Mouse (Mus musculus): Measurements from ENCODE around the gene Frmd8. TPM values are rescaled to one million over a fixed set of nuclear protein-coding genes. Genes with fewer than 3 reads are reported as not detected.

The Frmd8 gene
- total RNA-seq, 1 experiment = 35.7 TPM

DNA sequence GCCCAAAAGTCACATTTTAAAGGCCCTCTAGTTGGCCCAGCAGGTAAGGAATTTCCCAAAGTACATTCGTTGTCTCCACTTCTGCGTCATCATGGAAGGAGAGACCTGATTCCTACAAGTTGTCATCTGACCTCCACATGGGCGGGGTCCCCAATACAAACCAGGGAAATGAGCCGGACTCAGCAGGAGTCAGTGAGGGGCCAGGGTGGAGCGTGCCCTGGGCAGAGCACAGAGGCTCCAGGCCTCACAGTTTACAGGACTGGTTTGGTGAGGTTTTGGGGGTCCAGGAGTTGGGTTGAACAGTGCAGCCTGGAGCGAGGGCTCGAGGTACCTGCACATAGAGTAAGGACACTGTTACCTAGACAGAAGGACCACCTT is 65.4 kb downstream of the Frmd8 start:
- DNase-seq (ENCODE audit: low read depth, low spot score) = peak; percentile 85
- in situ Hi-C loops (cut with MboI; ENCODE audit: low sequenced_read_pairs in 2 of 2, unreplicated experiment in 2 of 2) = loop anchor here in 1 of 2 experiments (5.0 kb wide), 1 partner anchor 33 kb away; no protein-coding TSS in a partner anchor
- peak overlapping the region; percentile 74 for H3K9ac ChIP-seq (ENCODE audit: insufficient read depth, low read depth, low read length, poor library complexity, severe bottlenecking)
- H3K36me3 ChIP-seq (ENCODE audit: control insufficient read depth, insufficient read depth, low read length, poor library complexity, severe bottlenecking) = no peaks in the 10 kb centered on the region
- TF ChIP-seq MAFK (IDR thresholded peaks at IDR 0.05; ENCODE audit: insufficient read depth, low read depth, low read length) (no peak), ZC3H11A (IDR thresholded peaks at IDR 0.05; ENCODE audit: borderline replicate concordance, low read depth, low read length) (no peak), CHD2 (IDR thresholded peaks at IDR 0.05; ENCODE audit: low read depth, low read length) (no peak), ZNF384 (IDR thresholded peaks at IDR 0.05; ENCODE audit: low read depth, low read length) (no peak), HCFC1 (IDR thresholded peaks at IDR 0.05; ENCODE audit: borderline replicate concordance, insufficient read depth, low read length) (no peak; the same call in 1 of the 2 replicates)
- peak overlapping the region; percentile 99 for H3K27ac ChIP-seq (ENCODE audit: insufficient read depth, low read depth, low read length, poor library complexity, severe bottlenecking)
- peak overlapping the region; percentile 34 to 38 for H3K4me3 ChIP-seq (ENCODE audit: insufficient read depth in 1 of 2, low read depth in 1 of 2, low read length in 2 of 2, poor library complexity in 1 of 2, severe bottlenecking in 1 of 2)
- no peaks in the 10 kb centered on the region for H3K9me3 ChIP-seq (ENCODE audit: control insufficient read depth, insufficient read depth, low read depth, low read length)
- H3K4me1 ChIP-seq (ENCODE audit: control insufficient read depth in 2 of 2, insufficient read depth in 2 of 2, low read length in 2 of 2, poor library complexity in 1 of 2) = peaks cover 21 to 53% of the 10 kb centered on the region in 2 experiments; a peak in 3 of 4 replicates

DNA sequence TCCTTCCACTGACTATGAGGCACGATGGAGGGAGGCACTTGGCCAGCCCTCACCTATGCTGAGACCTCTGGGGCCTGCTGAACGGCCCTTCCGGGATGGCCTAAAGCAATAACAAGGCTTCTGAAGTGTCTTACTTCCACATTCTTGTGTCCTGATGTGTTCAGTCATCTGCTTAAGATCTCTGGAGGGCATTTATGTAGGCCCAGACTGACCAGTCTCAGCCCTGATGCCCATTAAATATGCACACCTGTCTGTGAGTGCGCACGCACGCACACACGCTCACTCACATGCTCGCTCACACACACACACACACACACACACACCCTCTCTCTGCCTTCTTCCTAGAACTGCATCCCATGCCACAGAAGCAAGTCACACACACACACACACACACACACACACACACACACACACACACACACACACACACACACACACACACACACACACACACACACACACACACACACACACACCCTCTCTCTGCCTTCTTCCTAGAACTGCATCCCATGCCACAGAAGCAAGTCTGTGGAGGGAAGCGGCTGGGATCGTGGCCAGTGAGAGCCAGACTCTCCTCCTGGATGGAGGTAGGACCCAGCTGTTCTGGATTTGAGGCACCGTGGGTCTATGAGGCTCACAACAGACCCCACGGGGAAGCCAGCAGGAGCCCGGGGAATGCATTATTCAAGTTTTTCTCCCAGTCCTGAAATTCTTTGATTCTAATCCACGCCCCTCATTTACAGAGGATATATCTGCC is 65.9 kb downstream of the Frmd8 start:
- H3K4me3 ChIP-seq (ENCODE audit: insufficient read depth in 1 of 2, low read depth in 1 of 2, low read length in 2 of 2, poor library complexity in 1 of 2, severe bottlenecking in 1 of 2) = peak overlapping the region in 1 of 2 experiments; percentile 18; a peak in 1 of 4 replicates
- H3K36me3 ChIP-seq (ENCODE audit: control insufficient read depth, insufficient read depth, low read length, poor library complexity, severe bottlenecking) = no peaks in the 10 kb centered on the region
- H3K4me1 ChIP-seq (ENCODE audit: control insufficient read depth in 2 of 2, insufficient read depth in 2 of 2, low read length in 2 of 2, poor library complexity in 1 of 2) = peaks cover 21 to 50% of the 10 kb centered on the region in 2 experiments
- in situ Hi-C loops (cut with MboI; ENCODE audit: low sequenced_read_pairs in 2 of 2, unreplicated experiment in 2 of 2) = loop anchor here in 1 of 2 experiments (5.0 kb wide), 1 partner anchor 33 kb away; no protein-coding TSS in a partner anchor
- peak overlapping the region; percentile 99 for H3K27ac ChIP-seq (ENCODE audit: insufficient read depth, low read depth, low read length, poor library complexity, severe bottlenecking)
- TF ChIP-seq ZNF384 (IDR thresholded peaks at IDR 0.05; ENCODE audit: low read depth, low read length) (no peak), HCFC1 (IDR thresholded peaks at IDR 0.05; ENCODE audit: borderline replicate concordance, insufficient read depth, low read length) (no peak), CHD2 (IDR thresholded peaks at IDR 0.05; ENCODE audit: low read depth, low read length) (no peak), MAFK (IDR thresholded peaks at IDR 0.05; ENCODE audit: insufficient read depth, low read depth, low read length) (no peak), ZC3H11A (IDR thresholded peaks at IDR 0.05; ENCODE audit: borderline replicate concordance, low read depth, low read length) (no peak)
- peak overlapping the region; percentile 24 for H3K9ac ChIP-seq (ENCODE audit: insufficient read depth, low read depth, low read length, poor library complexity, severe bottlenecking)
- DNase-seq (ENCODE audit: low read depth, low spot score) = no peak
- no peaks in the 10 kb centered on the region for H3K9me3 ChIP-seq (ENCODE audit: control insufficient read depth, insufficient read depth, low read depth, low read length)

DNA sequence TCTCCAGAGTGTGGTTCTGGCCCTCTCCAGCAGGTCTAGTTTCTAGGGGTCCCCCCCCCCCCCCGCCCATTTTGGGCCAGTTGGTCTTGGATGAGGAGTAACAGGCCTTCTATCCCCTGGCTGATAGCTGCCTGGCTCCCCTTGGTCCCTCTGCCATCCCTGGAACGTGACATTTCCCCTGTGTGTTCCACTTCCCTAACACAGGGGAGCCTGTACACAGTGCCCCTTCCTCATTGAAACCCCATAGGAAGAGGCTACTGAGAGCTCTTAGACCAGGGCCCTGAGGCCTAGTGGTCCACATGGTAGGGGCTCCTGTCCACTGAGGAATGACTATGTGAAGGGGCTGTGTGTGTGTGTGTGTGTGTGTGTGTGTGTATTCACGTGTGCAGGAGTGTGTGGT is 67.3 kb downstream of the Frmd8 start:
- no peak overlapping the region; a peak in 1 of 4 replicates for H3K4me3 ChIP-seq (ENCODE audit: insufficient read depth in 1 of 2, low read depth in 1 of 2, low read length in 2 of 2, poor library complexity in 1 of 2, severe bottlenecking in 1 of 2)
- in situ Hi-C loops (cut with MboI; ENCODE audit: low sequenced_read_pairs in 2 of 2, unreplicated experiment in 2 of 2) = loop anchor here in 1 of 2 experiments (5.0 kb wide), 1 partner anchor 35 kb away; no protein-coding TSS in a partner anchor
- H3K27ac ChIP-seq (ENCODE audit: insufficient read depth, low read depth, low read length, poor library complexity, severe bottlenecking) = peak overlapping the region; percentile 99
- peaks cover 21 to 48% of the 10 kb centered on the region in 2 experiments for H3K4me1 ChIP-seq (ENCODE audit: control insufficient read depth in 2 of 2, insufficient read depth in 2 of 2, low read length in 2 of 2, poor library complexity in 1 of 2)
- peak overlapping the region; percentile 53; the same call in 1 of the 2 replicates for H3K9ac ChIP-seq (ENCODE audit: insufficient read depth, low read depth, low read length, poor library complexity, severe bottlenecking)
- no peak for DNase-seq (ENCODE audit: low read depth, low spot score)
- H3K9me3 ChIP-seq (ENCODE audit: control insufficient read depth, insufficient read depth, low read depth, low read length) = no peaks in the 10 kb centered on the region
- H3K36me3 ChIP-seq (ENCODE audit: control insufficient read depth, insufficient read depth, low read length, poor library complexity, severe bottlenecking) = no peaks in the 10 kb centered on the region
- TF ChIP-seq HCFC1 (IDR thresholded peaks at IDR 0.05; ENCODE audit: borderline replicate concordance, insufficient read depth, low read length) (no peak), CHD2 (IDR thresholded peaks at IDR 0.05; ENCODE audit: low read depth, low read length) (no peak), ZNF384 (IDR thresholded peaks at IDR 0.05; ENCODE audit: low read depth, low read length) (no peak), ZC3H11A (IDR thresholded peaks at IDR 0.05; ENCODE audit: borderline replicate concordance, low read depth, low read length) (no peak), MAFK (IDR thresholded peaks at IDR 0.05; ENCODE audit: insufficient read depth, low read depth, low read length) (no peak)

DNA sequence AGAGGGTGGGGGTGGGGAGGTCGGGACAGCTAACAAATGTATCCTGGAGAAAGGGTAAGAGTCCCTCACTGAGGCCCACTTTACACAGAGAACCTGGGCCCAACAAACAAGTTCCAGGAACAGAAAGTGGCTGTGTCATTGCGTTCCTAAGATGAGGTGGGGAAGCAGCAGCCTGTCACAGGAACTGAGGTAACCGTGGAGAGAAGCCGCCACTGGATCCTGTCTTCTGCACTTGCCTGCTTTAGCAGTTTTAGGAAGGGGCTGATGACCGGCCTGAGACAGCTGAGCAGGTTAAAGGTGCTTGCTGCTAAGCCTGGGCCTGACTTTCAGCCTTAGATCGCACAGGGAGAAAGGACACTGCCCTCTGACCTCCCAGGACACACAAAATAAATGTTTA is 68.3 kb downstream of the Frmd8 start:
- DNase-seq (ENCODE audit: low read depth, low spot score) = no peak
- no peak for TF ChIP-seq ZC3H11A (IDR thresholded peaks at IDR 0.05; ENCODE audit: borderline replicate concordance, low read depth, low read length)
- in situ Hi-C loops (cut with MboI; ENCODE audit: low sequenced_read_pairs in 2 of 2, unreplicated experiment in 2 of 2) = loop anchor here in 1 of 2 experiments (5.0 kb wide), 1 partner anchor 35 kb away; no protein-coding TSS in a partner anchor
- Histone ChIP-seq H3K27ac (ENCODE audit: insufficient read depth, low read depth, low read length, poor library complexity, severe bottlenecking) (peak overlapping the region; percentile 99), H3K4me3 (ENCODE audit: insufficient read depth in 1 of 2, low read depth in 1 of 2, low read length in 2 of 2, poor library complexity in 1 of 2, severe bottlenecking in 1 of 2) (peak overlapping the region; percentile 13 to 46; a peak in 3 of 4 replicates), H3K9me3 (ENCODE audit: control insufficient read depth, insufficient read depth, low read depth, low read length) (no peaks in the 10 kb centered on the region), H3K36me3 (ENCODE audit: control insufficient read depth, insufficient read depth, low read length, poor library complexity, severe bottlenecking) (0 out of 2 replicates have a peak, but pooled peaks cover 2% of the 10 kb centered on the region), H3K4me1 (ENCODE audit: control insufficient read depth in 2 of 2, insufficient read depth in 2 of 2, low read length in 2 of 2, poor library complexity in 1 of 2) (peaks cover 17 to 41% of the 10 kb centered on the region in 2 experiments), H3K9ac (ENCODE audit: insufficient read depth, low read depth, low read length, poor library complexity, severe bottlenecking) (peak overlapping the region; percentile 81)
